Mouse (Mus musculus): ENCODE results near the gene Il2.

GRCm38 (mm10) chr3:37128269-37128668, 2.5 kb upstream of the Il2 start:
- no peak for TF ChIP-seq CTCF (IDR thresholded peaks at IDR 0.05; ENCODE audit: borderline replicate concordance, insufficient read depth, low read length)
- TF ChIP-seq POLR2A (IDR thresholded peaks at IDR 0.05; ENCODE audit: low read depth, low read length), result no peak

All from embryonic fibroblast, embryonic 13.5 days (primary cell).